Mouse (Mus musculus) thymus, adult 2 months (tissue): Measurements from ENCODE around the gene Ndufaf3.

Source experiments
- CTCF ChIP-seq: fragments of 200-500 bp; IDR thresholded peaks from 2 replicates; pipeline ENCODE4 v1.5.1; 2012; ENCODE audit warnings: mild to moderate bottlenecking, control low read depth, low read length, moderate library complexity, borderline replicate concordance; ENCODE audit not compliant: control insufficient read depth, poor library complexity, insufficient read depth; ENCODE audit errors: extremely low read depth
- POLR2A ChIP-seq: fragments of 200-500 bp; IDR thresholded peaks from 2 replicates; pipeline ENCODE4 v1.6.1; 2012; ENCODE audit warnings: mild to moderate bottlenecking, low read length, control low read depth, moderate library complexity; ENCODE audit not compliant: control insufficient read depth, poor library complexity, insufficient read depth; ENCODE audit errors: extremely low read depth

- TF ChIP-seq CTCF (peak; percentile 66; the same call in 1 of the 2 replicates), POLR2A (no peak)
These were observed 3.1 kb upstream of the Ndufaf3 start for GRCm38 (mm10) chr9:108570207-108570896.
